Mouse (Mus musculus) cortical plate, adult 2 months (tissue): ENCODE results near the gene Bmp7. TPM values are rescaled to one million over a fixed set of nuclear protein-coding genes. Genes with fewer than 3 reads are reported as not detected.

ENCODE experiments used
- H3K27ac ChIP-seq: fragments of 200-500 bp; 2 replicates; pipeline ENCODE4 v1.5.1; 2012; ENCODE audit warnings: low read length, control low read depth, inconsistent platforms; ENCODE audit not compliant: insufficient read depth
- H3K4me1 ChIP-seq: fragments of 200-500 bp; 2 replicates; pipeline ENCODE4 v1.6.1; 2011; ENCODE audit warnings: low read length; ENCODE audit not compliant: control insufficient read depth, insufficient read depth
- H3K4me3 ChIP-seq: fragments of 200-500 bp; 2 replicates; pipeline ENCODE4 v1.5.1; 2011; ENCODE audit warnings: mild to moderate bottlenecking, low read length, control low read depth; ENCODE audit not compliant: insufficient read depth
- CTCF ChIP-seq: fragments of 200-500 bp; IDR thresholded peaks from 2 replicates; pipeline ENCODE4 v1.5.1; 2011; ENCODE audit warnings: mild to moderate bottlenecking, control low read depth, low read length; ENCODE audit not compliant: insufficient read depth; ENCODE audit errors: extremely low read depth
- POLR2A ChIP-seq: fragments of 200-500 bp; IDR thresholded peaks from 2 replicates; pipeline ENCODE4 v1.6.1; 2011; ENCODE audit warnings: mild to moderate bottlenecking, low read length, control low read depth; ENCODE audit not compliant: insufficient read depth; ENCODE audit errors: extremely low read depth
- polyA plus RNA-seq: library from polyadenylated mRNA; depleted of rRNA; stranded (reverse); fragments of >200 nt; gene quantifications from 2 replicates; pipeline ENCODE4 v1.2.3, GENCODE M21; 2012

The Bmp7 gene
- polyA plus RNA-seq, 1 experiment: 9.4 TPM

GRCm38 (mm10) chr2:172973806-172974565 is 33.9 kb upstream of the Bmp7 start:
- TF ChIP-seq CTCF (no peak), POLR2A (no peak)
- no peak overlapping the region for H3K27ac ChIP-seq

GRCm38 (mm10) chr2:172971865-172972264 is 31.7 kb upstream of the Bmp7 start:
- H3K4me3 ChIP-seq: no peak overlapping the region
- no peak overlapping the region for H3K27ac ChIP-seq
- TF ChIP-seq POLR2A (no peak), CTCF (no peak)
- H3K4me1 ChIP-seq: no peaks in the 10 kb centered on the region

More at GRCm38 (mm10) chr2:172973806-172974565, 33.9 kb upstream of the Bmp7 start:
- Histone ChIP-seq H3K4me3 (no peak overlapping the region), H3K4me1 (no peaks in the 10 kb centered on the region)

DNA sequence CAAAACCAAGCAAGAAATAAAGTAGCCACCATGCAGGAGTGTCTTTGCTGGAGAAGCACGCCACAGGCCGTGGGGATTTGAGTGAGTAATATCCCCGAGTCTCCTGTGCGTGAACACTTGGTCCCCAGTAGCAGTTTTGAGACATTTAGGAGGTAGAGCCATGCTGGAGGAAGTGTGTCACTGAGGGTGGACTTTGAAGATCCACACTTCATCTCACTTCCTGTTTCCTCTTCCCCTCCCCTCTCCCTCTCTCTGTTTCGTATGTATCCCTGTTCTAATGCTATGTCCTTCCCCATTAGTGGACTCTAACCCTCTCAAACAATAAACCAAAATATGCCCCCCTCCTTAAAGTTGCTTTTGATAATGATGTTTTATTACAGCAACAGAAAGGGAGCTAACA is 26.4 kb upstream of the Bmp7 start:
- TF ChIP-seq POLR2A: no peak
- TF ChIP-seq CTCF: no peak
- Histone ChIP-seq H3K27ac (no peak overlapping the region), H3K4me3 (no peak overlapping the region), H3K4me1 (no peaks in the 10 kb centered on the region)

DNA sequence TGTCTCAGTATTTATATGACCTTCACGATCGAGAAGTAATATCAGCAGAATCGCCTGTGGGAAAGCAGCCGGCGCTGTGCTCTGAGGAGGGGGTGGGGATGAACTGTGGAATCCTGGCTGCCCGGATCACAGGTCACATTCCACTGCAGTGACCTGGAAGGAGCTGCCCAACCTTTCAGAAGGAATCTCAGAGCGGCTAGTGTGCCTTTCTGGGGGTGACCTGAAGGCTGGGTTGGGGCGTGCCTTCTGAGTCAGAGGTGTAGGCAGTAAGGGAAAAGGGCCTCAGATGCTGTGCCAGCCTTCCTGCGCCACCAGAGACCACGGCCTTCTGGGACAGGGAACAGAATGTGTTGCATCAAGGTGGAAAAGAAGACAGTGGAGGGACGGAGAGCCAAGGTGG is 25.1 kb upstream of the Bmp7 start:
- H3K4me1 ChIP-seq: no peaks in the 10 kb centered on the region
- no peak overlapping the region for H3K4me3 ChIP-seq
- TF ChIP-seq POLR2A (no peak), CTCF (no peak)
- no peak overlapping the region for H3K27ac ChIP-seq

GRCm38 (mm10) chr2:172961211-172961610 is 21.1 kb upstream of the Bmp7 start:
- H3K27ac ChIP-seq: no peak overlapping the region
- no peak overlapping the region for H3K4me3 ChIP-seq
- H3K4me1 ChIP-seq: no peaks in the 10 kb centered on the region
- TF ChIP-seq CTCF (no peak), POLR2A (no peak)

GRCm38 (mm10) chr2:172960350-172960749 is 20.2 kb upstream of the Bmp7 start:
- Histone ChIP-seq H3K4me1 (no peaks in the 10 kb centered on the region), H3K27ac (no peak overlapping the region), H3K4me3 (no peak overlapping the region)
- TF ChIP-seq CTCF (no peak), POLR2A (no peak)

GRCm38 (mm10) chr2:172959006-172959768 is 19.1 kb upstream of the Bmp7 start:
- no peak overlapping the region for H3K27ac ChIP-seq
- TF ChIP-seq CTCF: no peak
- TF ChIP-seq POLR2A: no peak
- H3K4me3 ChIP-seq: no peak overlapping the region
- H3K4me1 ChIP-seq: no peaks in the 10 kb centered on the region

GRCm38 (mm10) chr2:172958579-172958978 is 18.5 kb upstream of the Bmp7 start:
- no peak overlapping the region for H3K4me3 ChIP-seq
- no peak for TF ChIP-seq POLR2A
- TF ChIP-seq CTCF: no peak
- no peak overlapping the region for H3K27ac ChIP-seq
- no peaks in the 10 kb centered on the region for H3K4me1 ChIP-seq

DNA sequence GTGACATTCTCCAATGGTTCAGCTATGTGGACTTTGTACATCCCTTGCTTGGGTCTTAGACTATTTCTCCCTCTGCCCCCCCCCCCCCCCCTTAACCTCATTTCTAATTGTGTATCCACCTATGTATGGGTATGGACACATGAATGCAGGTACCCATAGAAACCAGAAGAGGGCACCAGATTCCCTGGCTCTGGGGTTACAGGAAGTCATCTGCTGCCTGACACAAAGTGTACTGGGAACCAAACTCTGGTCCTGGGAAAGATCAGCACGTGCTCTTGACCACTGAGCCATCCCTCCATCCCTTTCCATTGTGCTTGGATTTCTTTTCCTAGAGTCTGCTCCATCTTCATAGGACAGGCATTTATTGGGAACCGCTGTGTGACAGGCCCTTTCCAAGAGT is 11.9 kb upstream of the Bmp7 start:
- Histone ChIP-seq H3K27ac (no peak overlapping the region), H3K4me1 (no peaks in the 10 kb centered on the region), H3K4me3 (no peak overlapping the region)
- TF ChIP-seq CTCF (no peak), POLR2A (no peak)

DNA sequence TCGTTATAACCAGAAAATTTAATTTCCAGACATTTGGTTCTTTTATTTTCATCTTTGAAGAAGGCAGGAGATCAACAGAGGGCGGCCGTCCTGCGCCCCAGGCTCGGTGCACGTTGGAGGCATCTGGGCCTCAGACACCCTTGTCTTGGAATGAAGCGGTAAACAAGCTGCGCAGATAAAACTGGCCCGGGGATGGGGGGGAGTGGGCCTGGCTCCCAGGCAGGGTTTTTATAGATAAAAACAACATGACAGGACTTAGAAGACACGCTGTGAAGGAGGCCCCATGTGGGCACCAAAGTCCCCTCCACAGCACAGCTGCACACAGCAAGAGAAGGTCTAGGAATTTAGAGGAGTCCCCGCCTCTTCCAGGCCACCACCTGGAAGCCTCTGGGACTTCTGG is 10.6 kb upstream of the Bmp7 start:
- H3K4me3 ChIP-seq: no peak overlapping the region
- no peak overlapping the region for H3K27ac ChIP-seq
- H3K4me1 ChIP-seq: no peaks in the 10 kb centered on the region
- TF ChIP-seq CTCF (no peak), POLR2A (no peak)
